Mouse (Mus musculus) layer of hippocampus, adult 9-11 months (tissue): ENCODE data around the gene Tchh.
A peak's percentile ranks its signal among the peaks of the same experiment; 100 is the strongest.
"Not testable (repeated sequence)": the region's sequence is repeated elsewhere in the genome, so short reads cannot be mapped to it uniquely, and the experiment has no call there.

Experiments used
- DNase-seq: peaks from one replicate; pipeline ENCODE4 v3.0.0; 2022

Gene Tchh

DNA sequence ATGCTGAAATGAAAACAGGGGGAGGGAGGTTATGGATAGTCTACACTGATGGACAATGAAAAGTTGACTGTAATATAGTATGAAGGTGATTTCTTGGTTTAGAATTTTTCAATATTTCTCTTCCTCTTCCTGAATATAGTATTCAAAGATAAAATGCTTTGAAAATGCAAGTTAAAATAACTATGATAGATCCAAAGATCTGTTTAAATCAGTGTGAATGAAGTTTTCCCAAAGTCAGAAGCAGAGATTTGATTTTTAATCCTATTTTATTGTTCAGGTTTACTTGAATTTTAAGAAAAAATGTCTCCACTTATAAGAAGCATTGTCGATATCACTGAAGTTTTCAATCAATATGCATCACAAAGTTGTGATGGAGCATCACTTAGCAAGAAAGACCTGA is at the start of gene Tchh:
Gene Tchh, plus strand, starts transcription at position 301 of the 400 bp plus-strand sequence.
- no peak for DNase-seq

GRCm38 (mm10) chr3:93393366-93393765 is 48.8 kb upstream of the Tchh start, which contains the start of gene Rptn:
Rptn (plus strand) TSS chr3:93393699.
- no peak for DNase-seq

- no peak for DNase-seq
Observed at GRCm38 (mm10) chr3:93403936-93404335, 38.2 kb upstream of the Tchh start.

DNA sequence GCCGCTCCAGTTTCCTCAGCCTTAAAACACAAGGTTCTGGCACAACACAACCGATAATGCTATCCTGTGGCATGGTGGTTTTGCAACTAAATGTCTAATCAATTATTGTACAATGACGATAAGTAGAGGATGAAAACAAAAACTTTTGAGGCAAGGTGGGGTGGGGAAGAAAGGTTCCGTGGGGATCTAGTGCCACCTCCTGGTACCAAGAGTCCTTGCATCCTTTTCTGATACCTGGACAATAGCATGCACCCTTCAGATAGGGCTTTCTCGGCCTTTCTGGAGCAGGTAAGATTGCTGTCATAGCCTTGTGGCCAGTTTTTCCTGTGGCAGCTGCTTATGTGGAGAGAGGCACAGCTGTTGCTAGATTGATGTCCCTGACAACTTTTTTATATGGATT is 35.1 kb upstream of the Tchh start:
- no peak for DNase-seq

DNA sequence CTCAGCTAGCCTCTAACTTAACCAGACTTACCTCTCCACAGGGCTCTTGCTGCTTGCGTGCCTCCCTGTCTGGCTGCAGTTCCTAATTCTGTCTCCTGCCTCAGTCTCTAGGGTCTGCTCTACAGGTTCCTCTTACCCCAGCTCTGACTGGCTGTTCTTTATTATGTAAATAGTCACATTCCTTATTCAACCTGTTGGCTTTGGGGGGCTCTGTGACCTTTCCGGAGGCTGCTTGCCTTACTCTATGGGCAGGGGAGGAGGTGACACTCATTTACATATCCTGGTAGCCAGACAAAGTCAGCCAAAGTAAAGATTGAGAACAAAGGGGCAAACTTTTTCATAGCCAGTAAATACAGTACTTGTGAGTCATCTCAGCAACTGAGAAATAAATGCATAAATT is 30.2 kb upstream of the Tchh start:
- no peak for DNase-seq

GRCm38 (mm10) chr3:93431673-93432072 is 10.5 kb upstream of the Tchh start:
- no peak for DNase-seq

DNA sequence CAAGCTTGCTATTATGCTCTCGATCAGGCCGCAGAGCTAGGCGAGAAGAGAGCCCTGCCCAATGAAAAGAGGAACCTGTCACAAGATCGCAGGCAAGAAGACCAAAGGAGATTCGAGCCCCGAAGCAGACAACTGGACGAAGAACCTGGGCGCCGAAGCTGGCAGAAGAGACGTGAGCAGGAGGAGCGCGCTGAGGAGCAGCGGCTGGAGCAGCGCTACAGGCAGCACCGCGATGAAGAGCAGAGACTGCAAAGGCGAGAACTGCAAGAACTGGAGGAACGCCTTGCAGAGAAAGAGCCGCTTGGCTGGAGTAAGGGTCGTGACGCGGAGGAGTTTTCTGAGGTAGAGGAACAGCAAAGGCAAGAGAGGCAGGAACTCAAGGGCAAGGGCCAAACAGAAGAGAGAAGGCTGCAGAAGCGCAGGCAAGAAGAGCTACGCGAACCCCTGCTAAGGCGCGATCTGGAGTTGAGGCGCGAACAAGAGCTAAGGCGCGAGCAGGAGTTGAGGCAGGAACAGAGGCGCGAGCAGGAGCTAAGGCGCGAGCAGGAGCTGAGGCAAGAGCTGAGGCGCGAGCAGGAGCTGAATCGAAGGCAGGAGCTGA is 1.5 kb downstream of the Tchh start:
- DNase-seq = no peak

DNA sequence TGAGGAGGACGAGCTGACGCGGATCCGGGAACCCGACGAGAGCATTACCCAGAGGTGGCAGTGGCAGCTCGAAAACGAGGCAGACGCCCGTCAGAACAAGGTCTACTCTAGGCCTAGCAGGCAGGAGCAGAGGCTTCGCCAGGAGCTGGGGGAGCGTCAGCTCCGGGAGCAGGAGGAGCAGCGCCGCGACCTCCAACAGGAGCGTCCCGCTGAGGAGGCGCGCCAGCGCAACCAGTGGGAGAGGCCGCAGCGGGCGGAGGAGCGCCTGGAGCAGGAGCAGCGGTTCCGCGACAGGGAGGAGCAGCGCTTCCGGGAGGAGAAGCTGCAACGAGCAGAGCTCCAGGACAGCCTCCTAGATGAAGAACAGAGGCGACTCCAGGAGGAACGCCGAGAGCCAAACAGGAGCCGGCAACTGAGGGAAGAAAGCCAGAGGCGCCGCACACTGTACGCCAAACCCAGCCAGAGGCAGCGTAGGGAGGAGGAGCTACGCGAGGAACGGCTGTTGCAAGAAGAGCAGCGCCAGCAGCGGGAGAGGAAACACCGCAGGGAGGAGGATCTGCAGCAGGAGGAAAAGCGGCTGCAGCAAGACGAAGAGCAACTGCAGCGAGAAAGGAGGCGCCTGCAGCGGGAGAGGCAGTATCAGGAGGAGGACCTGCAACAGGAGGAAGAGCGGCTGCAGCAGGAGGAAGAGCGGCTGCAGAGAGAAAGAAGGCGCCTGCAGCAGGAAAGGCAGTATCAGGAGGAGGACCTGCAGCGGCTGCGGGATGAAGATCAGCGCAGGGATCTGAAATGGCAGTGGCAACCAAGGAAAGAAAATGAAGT is 2.4 kb downstream of the Tchh start:
- DNase-seq = peak; percentile 57

- DNase-seq = peak; percentile 2
Observed at GRCm38 (mm10) chr3:93445165-93445705, 3.1 kb downstream of the Tchh start.

DNA sequence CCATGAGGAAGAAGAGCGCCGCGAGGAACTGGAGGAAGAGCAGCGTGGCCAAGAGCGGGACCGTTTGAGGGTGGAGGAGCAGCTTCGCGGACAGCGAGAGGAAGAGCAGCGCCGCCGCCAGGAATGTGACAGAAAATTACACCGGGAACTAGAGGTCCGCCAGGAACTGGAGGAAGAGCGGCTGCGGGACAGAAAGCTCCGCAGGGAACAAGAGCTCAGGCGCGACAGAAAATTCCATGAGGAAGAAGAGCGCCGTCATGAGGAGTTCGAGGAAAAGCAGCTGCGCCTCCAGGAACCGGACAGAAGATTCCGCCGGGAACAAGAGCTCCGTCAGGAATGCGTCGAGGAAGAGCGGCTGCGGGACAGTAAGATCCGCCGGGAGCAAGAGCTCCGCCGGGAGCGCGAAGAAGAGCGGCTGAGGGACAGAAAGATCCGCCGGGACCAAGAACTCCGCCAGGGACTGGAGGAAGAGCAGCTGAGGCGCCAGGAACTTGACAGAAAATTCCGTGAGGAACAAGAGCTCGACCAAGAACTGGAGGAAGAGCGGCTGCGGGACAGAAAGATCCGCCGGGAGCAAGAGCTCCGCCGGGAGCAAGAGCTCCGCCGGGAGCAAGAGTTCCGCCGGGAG is 4.1 kb downstream of the Tchh start:
- DNase-seq = no peak

DNA sequence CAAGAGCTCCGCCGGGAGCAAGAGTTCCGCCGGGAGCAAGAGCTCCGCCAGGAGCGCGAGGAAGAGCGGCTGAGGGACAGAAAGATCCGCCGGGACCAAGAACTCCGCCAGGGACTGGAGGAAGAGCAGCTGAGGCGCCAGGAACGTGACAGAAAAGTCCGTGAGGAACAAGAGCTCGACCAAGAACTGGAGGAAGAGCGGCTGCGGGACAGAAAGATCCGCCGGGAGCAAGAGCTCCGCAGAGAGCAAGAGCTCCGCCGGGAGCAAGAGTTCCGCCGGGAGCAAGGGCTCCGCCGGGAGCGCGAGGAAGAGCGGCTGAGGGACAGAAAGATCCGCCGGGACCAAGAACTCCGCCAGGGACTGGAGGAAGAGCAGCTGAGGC is 4.6 kb downstream of the Tchh start:
- DNase-seq = not testable (repeated sequence)

GRCm38 (mm10) chr3:93447138-93447841 is 5.2 kb downstream of the Tchh start:
- peak; percentile 61 for DNase-seq

- no peak for DNase-seq
Observed at GRCm38 (mm10) chr3:93466556-93466955, 24.4 kb downstream of the Tchh start.

GRCm38 (mm10) chr3:93467130-93467529 is 25.0 kb downstream of the Tchh start:
- DNase-seq = no peak

DNA sequence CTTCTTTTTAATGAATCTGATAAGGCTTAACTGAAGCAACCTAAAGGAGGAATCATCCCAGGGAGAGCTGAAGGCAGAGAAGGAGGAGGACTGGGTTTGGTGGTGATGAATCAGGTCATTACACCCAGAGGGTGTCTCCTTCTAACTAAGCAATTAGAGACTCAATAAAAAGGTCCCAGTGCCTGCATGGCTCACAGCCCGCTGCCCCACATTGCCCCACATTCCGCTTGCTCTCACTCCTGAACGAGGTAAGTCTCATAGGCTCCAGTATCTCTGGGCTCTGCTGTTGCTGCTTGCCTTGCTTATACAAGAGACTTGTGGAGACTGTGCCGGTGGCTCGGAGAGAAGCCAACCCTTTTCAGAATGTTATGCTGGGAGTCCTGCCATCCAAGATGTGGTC is 26.4 kb downstream of the Tchh start, which contains the start of gene Tchhl1:
Gene Tchhl1, plus strand, starts transcription at position 194 of the 400 bp plus-strand sequence.
- DNase-seq = no peak

- no peak for DNase-seq
Observed at GRCm38 (mm10) chr3:93469629-93470028, 27.5 kb downstream of the Tchh start.

DNA sequence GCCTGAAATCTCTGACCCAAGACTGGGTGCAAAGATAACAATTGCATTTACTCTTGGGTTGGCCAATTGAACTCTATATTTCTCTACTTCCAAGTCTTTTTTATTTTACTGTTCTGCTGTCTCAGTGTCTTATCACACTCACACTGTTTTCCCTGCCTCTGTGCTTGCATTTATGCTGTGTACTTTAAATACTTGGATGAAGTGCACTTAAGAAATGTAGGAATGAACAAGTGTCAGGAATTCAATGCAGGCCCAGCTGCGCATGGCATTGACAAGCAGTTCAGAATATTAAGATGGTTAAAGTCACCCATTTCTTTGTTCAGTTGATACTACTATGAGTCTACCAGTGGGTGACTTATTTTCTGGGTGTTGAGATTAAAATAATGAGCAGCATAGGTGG is 37.9 kb downstream of the Tchh start:
- no peak for DNase-seq

- DNase-seq = no peak
Observed at GRCm38 (mm10) chr3:93481982-93482616, 40.0 kb downstream of the Tchh start.

- no peak for DNase-seq
Observed at GRCm38 (mm10) chr3:93485611-93486010, 43.5 kb downstream of the Tchh start.

DNA sequence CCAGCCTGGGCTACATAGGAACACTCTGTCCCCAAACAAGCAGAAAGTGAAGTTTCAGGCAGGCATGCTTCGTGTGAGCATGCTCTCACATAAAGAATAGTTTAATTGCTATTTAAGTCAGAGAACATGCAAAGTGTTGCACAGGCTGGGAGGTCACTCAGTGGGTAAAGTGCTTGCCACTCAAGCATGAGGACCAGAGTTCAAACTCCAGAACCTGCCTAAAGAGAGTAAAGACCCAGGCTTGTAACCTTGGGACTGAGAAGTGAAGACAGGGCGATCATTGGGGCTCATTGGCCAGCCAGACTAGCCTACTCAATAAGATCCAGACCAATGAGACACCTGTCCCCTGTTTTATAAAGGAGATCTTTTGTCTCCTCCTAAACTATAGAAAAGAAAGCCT is 46.4 kb downstream of the Tchh start:
- no peak for DNase-seq

DNA sequence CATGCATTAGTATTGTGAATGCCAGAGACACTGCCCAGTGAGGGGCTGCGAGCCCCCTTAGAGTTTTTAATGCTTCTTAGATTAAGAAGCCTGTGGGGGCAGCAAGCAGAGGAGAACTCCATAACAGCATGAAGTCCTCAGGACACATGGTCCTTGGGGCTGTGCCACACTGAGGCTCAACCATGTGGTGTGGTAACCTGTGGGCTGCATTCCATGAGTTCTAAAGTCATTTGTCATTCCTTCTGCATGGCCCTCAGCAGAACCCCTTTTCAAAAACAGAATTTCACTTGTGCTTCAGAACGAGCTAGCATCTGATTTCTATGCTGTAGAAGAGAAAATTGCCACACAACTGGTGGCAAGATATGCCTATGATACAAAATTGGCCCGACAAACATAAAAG is 50.0 kb downstream of the Tchh start:
- DNase-seq = no peak

- peak; percentile 39 for DNase-seq
Observed at GRCm38 (mm10) chr3:93493992-93494391, 51.9 kb downstream of the Tchh start.
